Mouse (Mus musculus) left cerebral cortex, postnatal 14 days (tissue): ENCODE measurements around the gene Gpr22. TPM values are rescaled to one million over a fixed set of nuclear protein-coding genes. Genes with fewer than 3 reads are reported as not detected.

Source experiments
- DNase-seq, 2 experiments: peaks; one replicate each; pipeline ENCODE4 v3.0.0; 2021 to 2022; ENCODE audit warnings: low spot score in 2 of 2, mixed read lengths in 1 of 2
- intact Hi-C: fragments of 180-260 bp; cut with DNase I; formaldehyde crosslinking; loops from one replicate; pipeline ENCODE4 v1.15.1; 2025
- long read RNA-seq, 2 experiments: library from polyadenylated mRNA; stranded (forward); transcript quantifications; one replicate each; pipeline ENCODE4 v2.0.0; 2021
- total RNA-seq, 2 experiments: library from RNA; stranded (reverse); gene quantifications; 2 replicates each; pipeline ENCODE4 v1.2.3; 2021

Gpr22 gene
- 10 to 100 TPM; 43.3 to 45.5 TPM for total RNA-seq
- long read RNA-seq, experiment 1, full-length matches to known transcripts: 17 of 23 reads
- long read RNA-seq, experiment 1, partial matches to known transcripts: 0 of 23 reads
- long read RNA-seq, experiment 1, other reads (novel, unspliced or antisense): 6 of 23 reads
- long read RNA-seq, experiment 2, full-length matches to known transcripts: 17 of 24 reads
- long read RNA-seq, experiment 2, partial matches to known transcripts: 2 of 24 reads
- long read RNA-seq, experiment 2, other reads (novel, unspliced or antisense): 5 of 24 reads

GRCm38 (mm10) chr12:31713600-31713999 lies at the start of gene Gpr22:
TSS of gene Gpr22 (minus strand) at chr12:31713947.
- intact Hi-C loops: loop anchor here (5.0 to 10.0 kb wide), 2 partner anchors 214 to 339 kb away; no protein-coding TSS in a partner anchor

GRCm38 (mm10) chr12:31755885-31756755 lies 42.4 kb upstream of the Gpr22 start:
- intact Hi-C loops: no loop called here
- peak; percentile 21 to 36 for DNase-seq

More at GRCm38 (mm10) chr12:31713600-31713999, at the start of gene Gpr22:
- peak; percentile 73 to 86 for DNase-seq

GRCm38 (mm10) chr12:31754465-31754864 lies 40.7 kb upstream of the Gpr22 start:
- no peak for DNase-seq
- intact Hi-C loops: no loop called here

GRCm38 (mm10) chr12:31749846-31750245 lies 36.1 kb upstream of the Gpr22 start:
- DNase-seq: no peak
- intact Hi-C loops: no loop called here

- no peak for DNase-seq
- intact Hi-C loops: no loop called here
Measured at GRCm38 (mm10) chr12:31747301-31747700, 33.6 kb upstream of the Gpr22 start.

GRCm38 (mm10) chr12:31734616-31735015 lies 20.9 kb upstream of the Gpr22 start:
- DNase-seq: peak; percentile 58 to 60
- intact Hi-C loops: no loop called here

- intact Hi-C loops: no loop called here
- peak; percentile 69 to 77 for DNase-seq
Measured at GRCm38 (mm10) chr12:31730126-31730525, 16.4 kb upstream of the Gpr22 start.

- DNase-seq: no peak
- intact Hi-C loops: no loop called here
Measured at GRCm38 (mm10) chr12:31726707-31727106, 13.0 kb upstream of the Gpr22 start.

- intact Hi-C loops: no loop called here
Measured at GRCm38 (mm10) chr12:31725511-31726275, 11.9 kb upstream of the Gpr22 start.

GRCm38 (mm10) chr12:31724576-31724975 lies 10.8 kb upstream of the Gpr22 start:
- intact Hi-C loops: no loop called here
- DNase-seq: no peak

More at GRCm38 (mm10) chr12:31725511-31726275, 11.9 kb upstream of the Gpr22 start:
- no peak for DNase-seq

- intact Hi-C loops: loop anchor here (5.0 to 10.0 kb wide), 2 partner anchors 212 to 345 kb away; no protein-coding TSS in a partner anchor
- DNase-seq: no peak
Measured at GRCm38 (mm10) chr12:31719586-31720275, 6.0 kb upstream of the Gpr22 start.

GRCm38 (mm10) chr12:31714070-31714469 lies 323 bp upstream of the Gpr22 start:
- intact Hi-C loops: loop anchor here (5.0 to 10.0 kb wide), 2 partner anchors 213 to 339 kb away; no protein-coding TSS in a partner anchor
- DNase-seq: no peak

- intact Hi-C loops: loop anchor here (5.0 to 10.0 kb wide), 2 partner anchors 215 to 338 kb away; no protein-coding TSS in a partner anchor
Measured at GRCm38 (mm10) chr12:31712727-31713126, 1.0 kb downstream of the Gpr22 start.

GRCm38 (mm10) chr12:31712233-31712632 lies 1.5 kb downstream of the Gpr22 start:
- DNase-seq: peak; percentile 29 to 45
- intact Hi-C loops: loop anchor here (5.0 to 10.0 kb wide), 2 partner anchors 215 to 337 kb away; no protein-coding TSS in a partner anchor

More at GRCm38 (mm10) chr12:31712727-31713126, 1.0 kb downstream of the Gpr22 start:
- no peak for DNase-seq

GRCm38 (mm10) chr12:31709665-31710064 lies 4.1 kb downstream of the Gpr22 start:
- DNase-seq: peak in 1 of 2 experiments; percentile 17
- intact Hi-C loops: loop anchor here (5.0 to 10.0 kb wide), 2 partner anchors 218 to 335 kb away; no protein-coding TSS in a partner anchor

GRCm38 (mm10) chr12:31707531-31707930 lies 6.2 kb downstream of the Gpr22 start:
- intact Hi-C loops: no loop called here

GRCm38 (mm10) chr12:31706168-31706567 lies 7.6 kb downstream of the Gpr22 start:
- DNase-seq: no peak
- intact Hi-C loops: no loop called here

More at GRCm38 (mm10) chr12:31707531-31707930, 6.2 kb downstream of the Gpr22 start:
- no peak for DNase-seq

GRCm38 (mm10) chr12:31703904-31704303 lies 9.8 kb downstream of the Gpr22 start:
- intact Hi-C loops: no loop called here
- DNase-seq: no peak
